Mouse (Mus musculus) midbrain, embryonic 12.5 days (tissue): ENCODE results near the gene Ddx50. TPM values are rescaled to one million over a fixed set of nuclear protein-coding genes. Genes with fewer than 3 reads are reported as not detected.

Experiments
- ATAC-seq: fragments of 200-750 bp; cut with Nextera tagmentation; 2 replicates; pipeline ENCODE4 v1.8.0; 2017; ENCODE audit warnings: low read depth, moderate TSS enrichment, moderate library complexity; ENCODE audit not compliant: low FRiP score
- H3K27ac ChIP-seq: fragments of 300-500 bp; sonication (generic); replicated peaks from 2 replicates; pipeline ENCODE4 v1.5.1; 2016; ENCODE audit warnings: mild to moderate bottlenecking
- H3K27me3 ChIP-seq: fragments of 300-500 bp; sonication (generic); 2 replicates; pipeline ENCODE4 v1.6.1; 2016; ENCODE audit warnings: mild to moderate bottlenecking
- H3K36me3 ChIP-seq: fragments of 300-500 bp; sonication (generic); 2 replicates; pipeline ENCODE4 v1.6.1; 2016
- H3K4me1 ChIP-seq: fragments of 300-500 bp; sonication (generic); 2 replicates; pipeline ENCODE4 v1.6.1; 2016
- H3K4me2 ChIP-seq: fragments of 300-500 bp; sonication (generic); replicated peaks from 2 replicates; pipeline ENCODE4 v1.6.1; 2016; ENCODE audit warnings: mild to moderate bottlenecking, moderate library complexity
- H3K4me3 ChIP-seq: fragments of 300-500 bp; sonication (generic); 2 replicates; pipeline ENCODE4 v1.5.1; 2016; ENCODE audit warnings: mild to moderate bottlenecking
- H3K9ac ChIP-seq: fragments of 300-500 bp; sonication (generic); replicated peaks from 2 replicates; pipeline ENCODE4 v1.6.1; 2016; ENCODE audit warnings: mild to moderate bottlenecking, moderate library complexity
- H3K9me3 ChIP-seq: fragments of 300-500 bp; sonication (generic); 2 replicates; pipeline ENCODE4 v1.6.1; 2016; ENCODE audit warnings: mild to moderate bottlenecking
- WGBS: fragments of 180-500 bp; shearing (Covaris S2); methylation state at CpG from one replicate; pipeline ENCODE4 v1.1.7; 2016; 5-methylcytosine and 5-hydroxymethylcytosine counted together
- polyA plus RNA-seq: library from polyadenylated mRNA; unstranded; fragments of >200 nt; fragmentation: Nextera tagmentation; extraction: Ambion mirVana; gene quantifications from 2 replicates; pipeline ENCODE4 v1.2.1, GENCODE M21; 2016

Ddx50 gene
- polyA plus RNA-seq, 1 experiment from 2014 or later = 137 TPM

DNA sequence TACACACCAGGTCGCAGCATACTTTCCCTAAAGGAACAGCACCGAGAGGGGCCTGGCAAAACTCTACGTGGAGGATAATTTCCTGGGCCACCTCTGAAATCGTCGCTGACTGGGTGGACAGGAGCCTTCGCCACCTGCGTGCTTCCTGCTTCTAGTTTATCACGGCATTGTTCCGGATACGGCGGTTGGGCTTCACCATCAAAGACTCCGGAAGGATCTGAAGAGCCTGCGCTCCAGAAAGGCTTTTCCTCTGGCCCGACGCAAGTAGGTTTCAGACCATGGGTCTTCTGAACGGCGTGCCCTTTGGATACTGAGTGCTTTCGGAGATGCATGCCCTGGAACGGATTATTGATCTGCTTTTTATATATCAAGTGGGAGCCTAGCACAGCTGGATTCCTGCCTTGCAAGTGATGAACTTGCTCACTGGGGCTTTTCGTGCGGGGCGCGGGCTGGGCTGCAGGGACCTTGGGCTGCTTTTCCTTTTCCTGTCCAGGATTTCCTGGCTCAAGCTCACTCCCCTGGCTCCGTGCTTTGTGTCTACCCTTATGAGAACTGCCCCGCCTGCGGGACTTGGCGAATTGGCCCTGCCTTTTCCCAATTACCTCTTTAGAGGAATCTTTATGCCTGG, 14.1 kb upstream of the Ddx50 start:
- Histone ChIP-seq H3K4me3 (no peak overlapping the region), H3K27ac (no peak overlapping the region), H3K9ac (no peak overlapping the region), H3K4me1 (no peaks in the 10 kb centered on the region), H3K9me3 (no peaks in the 10 kb centered on the region), H3K36me3 (no peaks in the 10 kb centered on the region), H3K4me2 (peak overlapping the region; percentile 2; the same call in 1 of the 2 replicates), H3K27me3 (no peaks in the 10 kb centered on the region; the same call in none of the 2 replicates)
- no peak for ATAC-seq
- 70% methylated on average over 27 of the region's 27 CpGs for WGBS

DNA sequence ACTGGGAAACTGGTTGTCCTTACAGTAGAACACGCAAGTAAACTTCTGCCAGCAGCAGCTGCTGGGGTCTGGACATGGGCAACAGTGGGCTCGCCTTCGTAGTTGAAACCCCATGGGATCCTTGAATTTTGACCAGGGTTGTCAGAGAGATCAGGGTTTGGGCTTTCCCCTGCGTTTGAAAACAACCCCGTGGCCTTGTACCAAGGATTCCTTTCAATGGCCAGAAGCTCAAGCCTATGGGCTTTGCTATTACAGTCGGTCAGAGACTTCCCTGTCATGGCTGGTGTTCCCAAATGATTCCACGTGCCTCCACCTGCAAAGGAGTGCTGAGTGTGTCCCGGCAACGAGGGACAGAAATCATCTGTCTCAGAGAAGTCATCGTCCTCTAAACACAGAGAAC, 13.2 kb upstream of the Ddx50 start:
- 86% methylated on average over 10 of the region's 10 CpGs for WGBS
- H3K27ac ChIP-seq = no peak overlapping the region

DNA sequence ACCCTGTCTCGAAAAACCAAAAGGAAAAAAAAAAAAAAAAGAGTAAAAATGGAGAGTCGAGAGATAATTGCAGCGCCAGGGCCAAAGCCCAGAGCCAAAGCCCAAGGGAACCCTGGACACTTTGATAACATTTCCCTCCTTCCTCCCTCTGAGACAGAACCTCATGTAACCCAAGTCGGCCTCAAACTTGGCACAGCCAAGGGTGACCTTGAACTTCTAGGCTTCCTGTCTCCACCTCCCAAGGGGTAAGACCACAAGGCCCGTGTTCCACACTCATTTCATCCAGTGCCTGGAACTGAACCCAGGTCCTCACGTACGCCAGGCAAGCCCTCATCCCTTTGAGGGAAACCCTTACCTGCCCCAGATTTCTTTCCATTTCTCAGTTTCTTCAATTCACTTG, 5.7 kb upstream of the Ddx50 start:
- no peak overlapping the region for H3K9ac ChIP-seq
- ATAC-seq = no peak
- no peak overlapping the region for H3K4me2 ChIP-seq
- no peaks in the 10 kb centered on the region for H3K36me3 ChIP-seq
- H3K4me1 ChIP-seq = peaks cover 3% of the 10 kb centered on the region; the same call in 1 of the 2 replicates
- no peaks in the 10 kb centered on the region for H3K27me3 ChIP-seq
- H3K9me3 ChIP-seq = no peaks in the 10 kb centered on the region
- 89% methylated on average over 7 of the region's 7 CpGs for WGBS
- no peak overlapping the region for H3K27ac ChIP-seq
- no peak overlapping the region for H3K4me3 ChIP-seq

More for the DNA sequence above, 13.2 kb upstream of the Ddx50 start:
- no peaks in the 10 kb centered on the region for H3K4me1 ChIP-seq
- H3K9ac ChIP-seq = no peak overlapping the region
- no peak for ATAC-seq
- no peaks in the 10 kb centered on the region for H3K9me3 ChIP-seq
- no peaks in the 10 kb centered on the region for H3K36me3 ChIP-seq
- no peaks in the 10 kb centered on the region; the same call in none of the 2 replicates for H3K27me3 ChIP-seq
- no peak overlapping the region for H3K4me3 ChIP-seq
- no peak overlapping the region for H3K4me2 ChIP-seq

DNA sequence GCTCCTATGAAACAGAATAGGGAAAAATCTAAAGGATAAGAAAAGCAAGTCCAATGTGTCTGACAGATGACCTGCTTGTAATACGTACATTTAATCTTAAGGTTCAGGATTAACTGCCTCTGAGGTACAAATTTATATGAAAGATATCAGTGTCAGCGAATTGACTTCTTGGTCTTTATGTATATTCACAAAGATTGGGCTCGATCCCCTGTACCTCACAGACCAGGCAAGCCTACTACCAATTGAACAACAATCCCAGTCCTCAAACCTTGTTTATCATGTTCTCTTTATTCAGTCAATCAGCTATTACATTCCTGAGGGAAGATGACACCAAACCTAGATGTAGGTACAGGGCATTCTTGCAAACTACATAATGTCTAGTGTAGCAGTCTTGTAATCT, 943 bp upstream of the Ddx50 start:
- H3K4me1 ChIP-seq = peaks cover 16% of the 10 kb centered on the region
- no peaks in the 10 kb centered on the region for H3K27me3 ChIP-seq
- peak overlapping the region; percentile 91 for H3K27ac ChIP-seq
- H3K36me3 ChIP-seq = peaks cover 2% of the 10 kb centered on the region; the same call in 1 of the 2 replicates
- H3K4me2 ChIP-seq = peak overlapping the region; percentile 59
- H3K9me3 ChIP-seq = no peaks in the 10 kb centered on the region
- peak overlapping the region; percentile 61 for H3K4me3 ChIP-seq
- ATAC-seq = no peak
- peak overlapping the region; percentile 53 for H3K9ac ChIP-seq
- 31% methylated on average over 3 of the region's 3 CpGs for WGBS

DNA sequence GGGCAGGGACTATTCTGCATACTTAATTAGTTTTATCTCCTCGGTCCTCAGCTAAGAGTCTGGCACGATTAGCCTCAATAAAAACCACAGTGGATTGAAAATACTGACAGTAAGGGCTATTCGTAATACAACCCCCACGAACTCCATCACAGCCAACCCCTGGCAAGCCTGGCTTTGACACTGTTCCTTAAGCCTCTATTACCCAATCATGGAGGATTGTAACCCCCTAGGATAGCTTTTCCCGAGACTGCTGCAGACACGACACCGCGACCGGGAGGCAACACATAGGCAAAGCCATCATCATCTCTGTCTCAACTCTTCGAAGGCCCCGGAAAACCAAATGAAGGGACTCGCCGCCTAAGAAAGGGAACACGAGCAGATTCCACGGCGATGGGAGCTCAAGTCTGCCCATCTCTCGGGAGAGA, 648 bp downstream of the Ddx50 start:
- Histone ChIP-seq H3K4me2 (peak overlapping the region; percentile 82), H3K9me3 (no peaks in the 10 kb centered on the region), H3K9ac (peak overlapping the region; percentile 70), H3K4me3 (peak overlapping the region; percentile 61), H3K27me3 (no peaks in the 10 kb centered on the region), H3K36me3 (peaks cover 18% of the 10 kb centered on the region), H3K27ac (peak overlapping the region; percentile 91), H3K4me1 (peaks cover 16% of the 10 kb centered on the region)
- WGBS = 0% methylated on average over 17 of the region's 17 CpGs
- ATAC-seq = no peak

DNA sequence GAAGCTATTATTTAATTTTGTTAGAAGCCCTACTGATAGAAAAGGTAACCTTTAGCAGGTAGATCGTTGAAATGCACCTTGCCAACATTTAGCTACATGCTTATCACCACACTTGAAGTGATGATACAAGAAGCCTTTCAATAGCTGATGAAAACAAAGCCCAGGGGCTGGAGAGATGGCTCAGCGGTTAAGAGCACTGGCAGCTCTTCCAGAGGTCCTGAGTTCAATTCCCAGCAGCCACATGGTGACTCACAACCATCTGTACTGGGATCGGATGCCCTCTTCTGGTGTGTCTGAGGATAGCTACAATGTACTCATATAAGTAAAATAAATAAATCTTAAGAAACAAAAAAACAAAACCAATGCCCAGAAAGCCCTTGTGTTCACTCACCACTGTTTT, 46.9 kb downstream of the Ddx50 start:
- no peak overlapping the region for H3K27ac ChIP-seq
- H3K36me3 ChIP-seq = no peaks in the 10 kb centered on the region
- no peak for ATAC-seq
- no peak overlapping the region for H3K4me3 ChIP-seq
- peaks cover 16% of the 10 kb centered on the region for H3K4me1 ChIP-seq
- no peak overlapping the region for H3K4me2 ChIP-seq
- H3K9ac ChIP-seq = no peak overlapping the region
- no peaks in the 10 kb centered on the region for H3K27me3 ChIP-seq
- H3K9me3 ChIP-seq = no peaks in the 10 kb centered on the region
- WGBS = 94% methylated on average over 3 of the region's 3 CpGs

DNA sequence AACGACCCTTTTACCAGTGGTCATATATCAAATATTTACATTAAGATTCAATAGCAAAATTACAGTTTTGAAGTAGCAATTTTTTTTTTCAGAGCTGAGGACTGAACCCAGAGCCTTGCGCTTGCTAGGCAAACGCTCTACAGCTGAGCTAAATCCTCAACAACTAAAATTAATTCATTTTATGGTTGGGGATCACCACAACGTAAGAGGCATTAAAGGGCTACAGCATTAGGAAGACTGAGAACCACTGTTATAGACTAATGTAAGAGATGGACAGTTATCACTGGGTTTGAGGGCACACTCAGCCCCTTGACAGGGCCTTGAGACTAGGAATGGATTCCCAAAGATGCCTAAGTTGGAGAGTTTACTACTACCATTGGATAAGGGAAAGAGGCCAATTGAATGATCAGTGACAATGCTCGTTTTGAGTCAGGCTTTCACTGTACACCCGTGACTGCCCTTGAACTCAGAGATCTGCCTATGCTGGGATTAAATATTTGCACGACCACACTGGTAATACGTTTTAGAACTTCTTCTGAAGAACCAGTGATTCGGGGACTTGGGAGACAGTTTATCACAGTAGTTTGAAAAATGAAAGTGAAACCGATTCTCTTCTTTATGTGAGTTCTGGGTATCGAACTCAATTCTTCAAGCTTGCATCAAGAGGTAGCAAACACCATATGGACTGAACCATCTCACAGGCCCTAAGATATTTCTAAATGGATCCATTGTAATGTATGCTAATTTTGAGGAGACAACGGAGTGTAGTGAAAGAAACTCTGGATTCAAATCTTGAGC, 47.6 kb downstream of the Ddx50 start:
- WGBS = 91% methylated on average over 12 of the region's 12 CpGs
- H3K4me2 ChIP-seq = 0 out of 2 replicates have a peak overlapping the region, but pooled peaks have one; percentile 94

DNA sequence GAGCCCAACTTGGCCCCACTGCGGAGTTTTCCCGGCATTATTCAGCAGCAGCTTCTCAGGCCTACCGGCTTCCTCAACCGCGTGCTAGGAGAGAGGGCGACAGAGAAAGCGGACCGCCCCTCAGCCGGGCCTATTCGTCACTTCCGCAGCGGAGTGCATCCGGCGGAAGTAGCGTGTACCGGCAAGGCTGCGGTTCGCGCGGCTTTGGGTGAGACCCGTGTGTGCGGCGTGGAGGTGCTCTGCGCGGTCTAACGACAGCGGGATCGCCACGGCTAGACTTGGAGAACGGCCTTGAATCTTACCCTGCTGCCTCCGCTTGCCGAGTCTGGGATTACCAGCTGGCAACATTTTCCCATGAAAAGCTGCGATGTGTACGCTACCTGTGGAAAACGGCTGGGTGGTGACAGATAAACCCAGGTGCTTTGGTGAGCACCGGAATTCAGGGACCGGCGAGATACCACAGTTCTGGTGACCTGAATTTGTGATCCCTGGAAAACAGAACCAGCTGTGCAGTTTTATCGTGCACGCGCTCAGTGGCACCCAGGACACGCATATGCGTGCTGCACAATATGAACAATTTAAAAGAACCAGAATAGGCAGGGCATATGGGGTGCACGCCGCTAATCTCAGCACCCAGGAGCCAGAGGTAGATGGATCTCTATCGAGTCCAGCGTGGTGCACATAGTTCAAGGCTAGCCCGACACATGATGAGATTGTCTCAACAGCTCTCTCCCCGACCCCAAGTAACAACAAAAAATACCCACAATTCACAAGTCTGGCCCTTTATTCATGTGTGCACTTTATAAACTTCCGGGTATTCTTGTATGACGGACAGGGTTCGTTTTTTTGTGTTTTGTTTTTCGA, 48.6 kb downstream of the Ddx50 start, which contains the start of gene Ddx21:
Gene Ddx21, minus strand, starts transcription at position 105 of the 864 bp plus-strand sequence.
- 6% methylated on average over 53 of the region's 53 CpGs for WGBS
- peak within 1 kb of the TSS; percentile 67 for H3K27ac ChIP-seq
- ATAC-seq = peak; percentile 98

More for the DNA sequence above, 47.6 kb downstream of the Ddx50 start:
- no peaks in the 10 kb centered on the region for H3K27me3 ChIP-seq
- no peaks in the 10 kb centered on the region for H3K9me3 ChIP-seq
- peaks cover 16% of the 10 kb centered on the region for H3K4me1 ChIP-seq
- H3K36me3 ChIP-seq = peaks cover 3% of the 10 kb centered on the region
- no peak overlapping the region for H3K9ac ChIP-seq
- ATAC-seq = no peak
- no peak overlapping the region for H3K27ac ChIP-seq
- no peak overlapping the region for H3K4me3 ChIP-seq

DNA sequence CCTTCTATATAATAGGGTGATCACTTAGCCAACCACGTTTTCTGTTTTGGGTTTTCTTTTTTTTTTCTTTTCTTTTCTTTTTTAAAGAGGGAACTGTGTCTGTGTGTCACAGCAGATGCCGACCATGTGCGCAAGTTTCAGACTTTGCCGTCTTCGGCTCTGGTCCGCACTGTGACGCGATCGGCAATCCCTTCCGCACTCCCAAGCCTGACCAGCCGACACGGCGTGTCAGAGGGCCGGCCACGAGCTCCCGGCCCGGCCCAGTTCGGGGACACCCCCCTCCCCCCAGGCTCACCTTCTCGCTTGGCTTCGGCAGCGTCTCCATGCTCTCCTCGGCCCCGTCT, 49.2 kb downstream of the Ddx50 start:
- ATAC-seq = peak; percentile 83
- WGBS = under 1% methylated on average over 23 of the region's 23 CpGs
- Histone ChIP-seq H3K4me2 (peak overlapping the region; percentile 94), H3K9ac (peak overlapping the region; percentile 80), H3K4me1 (peaks cover 16% of the 10 kb centered on the region), H3K36me3 (peaks cover 19% of the 10 kb centered on the region), H3K27me3 (no peaks in the 10 kb centered on the region), H3K4me3 (peak overlapping the region; percentile 86), H3K27ac (peak overlapping the region; percentile 67), H3K9me3 (no peaks in the 10 kb centered on the region)

More for the DNA sequence above, 48.6 kb downstream of the Ddx50 start, which contains the start of gene Ddx21:
- peak within 1 kb of the TSS; percentile 94 for H3K4me2 ChIP-seq
- peaks cover 13% of the 10 kb centered on the region for H3K36me3 ChIP-seq
- no peaks in the 10 kb centered on the region for H3K9me3 ChIP-seq
- peaks cover 16% of the 10 kb centered on the region for H3K4me1 ChIP-seq
- no peaks in the 10 kb centered on the region for H3K27me3 ChIP-seq
- peak within 1 kb of the TSS; percentile 80 for H3K9ac ChIP-seq
- H3K4me3 ChIP-seq = peak within 1 kb of the TSS; percentile 86

DNA sequence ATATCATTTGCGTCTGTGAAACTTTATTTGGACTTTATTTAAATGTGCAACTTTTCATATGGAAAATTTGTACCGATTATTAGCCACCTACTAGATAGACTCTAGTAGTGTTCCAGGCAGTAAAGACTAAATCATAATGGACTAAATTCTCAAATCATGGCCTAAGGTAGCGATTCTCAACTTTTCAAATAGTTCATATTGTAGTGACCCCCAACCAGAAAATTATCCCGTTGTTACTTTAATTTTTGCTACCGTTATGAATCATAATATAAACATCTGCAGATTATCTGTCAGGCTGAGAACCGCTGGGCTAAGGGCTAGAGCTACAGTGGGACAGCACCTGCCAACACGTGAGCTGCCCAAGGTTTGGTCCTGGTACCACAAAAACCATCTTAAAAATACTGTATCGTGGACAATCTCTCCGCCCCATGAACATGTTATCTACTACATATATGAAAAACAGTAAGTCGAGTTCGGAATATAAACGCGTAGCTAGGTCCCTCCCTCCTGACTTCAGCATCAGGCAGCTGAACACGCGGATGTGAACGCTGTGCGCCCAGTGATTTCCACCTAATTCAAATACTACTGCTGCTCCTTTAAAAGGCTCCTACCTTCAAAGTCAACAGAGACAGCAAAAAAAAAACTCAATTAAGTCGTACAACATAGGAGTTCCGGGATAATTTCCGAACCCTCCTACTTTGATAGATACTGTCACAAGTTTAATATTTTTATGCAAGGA, 49.8 kb downstream of the Ddx50 start:
- Histone ChIP-seq H3K36me3 (peaks cover 22% of the 10 kb centered on the region), H3K4me1 (peaks cover 16% of the 10 kb centered on the region), H3K9me3 (no peaks in the 10 kb centered on the region), H3K27ac (no peak overlapping the region), H3K4me2 (peak overlapping the region; percentile 94), H3K4me3 (peak overlapping the region; percentile 86), H3K9ac (peak overlapping the region; percentile 80), H3K27me3 (no peaks in the 10 kb centered on the region)
- ATAC-seq = peak; percentile 3; the same call in 1 of the 2 replicates
- WGBS = 14% methylated on average over 20 of the region's 20 CpGs

DNA sequence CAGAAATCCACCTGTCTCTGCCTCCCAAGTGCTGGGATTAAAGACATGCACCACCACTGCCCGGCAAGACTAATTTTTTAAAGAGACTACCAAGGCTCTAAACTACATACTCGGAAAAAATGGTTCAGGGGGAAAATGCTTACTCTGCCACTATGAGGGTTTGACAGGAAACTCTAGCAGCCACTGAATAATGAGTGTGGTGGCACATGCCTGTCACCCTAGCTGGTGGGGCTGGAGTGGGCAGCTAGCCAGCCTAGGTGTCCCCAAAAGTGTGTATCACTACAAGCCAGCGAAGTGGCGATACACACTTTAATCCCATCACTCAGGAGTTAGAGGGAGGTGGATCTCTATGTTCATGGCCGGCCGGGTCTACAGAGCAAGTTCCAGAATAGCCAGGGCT, 51.0 kb downstream of the Ddx50 start:
- no peaks in the 10 kb centered on the region for H3K27me3 ChIP-seq
- no peak overlapping the region for H3K4me2 ChIP-seq
- H3K9ac ChIP-seq = no peak overlapping the region
- H3K4me1 ChIP-seq = peaks cover 16% of the 10 kb centered on the region
- H3K36me3 ChIP-seq = peaks cover 28% of the 10 kb centered on the region
- WGBS = 88% methylated on average over 6 of the region's 6 CpGs
- ATAC-seq = no peak
- no peaks in the 10 kb centered on the region for H3K9me3 ChIP-seq
- H3K27ac ChIP-seq = no peak overlapping the region
- H3K4me3 ChIP-seq = no peak overlapping the region
